Mouse (Mus musculus) heart, postnatal 0 days (tissue): ENCODE data around the gene Rhcg. TPM values are rescaled to one million over a fixed set of nuclear protein-coding genes. Genes with fewer than 3 reads are reported as not detected.
A peak's percentile ranks its signal among the peaks of the same experiment; 100 is the strongest.

Source experiments
- ATAC-seq: fragments of 200-750 bp; cut with Nextera tagmentation; 2 replicates; pipeline ENCODE4 v1.8.0; 2017; ENCODE audit warnings: low read depth, moderate number of reproducible peaks, moderate library complexity; ENCODE audit not compliant: insufficient read depth
- DNase-seq: peaks from one replicate; pipeline ENCODE4 v3.0.0-alpha.2; 2016; ENCODE audit warnings: low spot score
- H3K27ac ChIP-seq: fragments of 300-500 bp; sonication (generic); 2 replicates; pipeline ENCODE4 v1.5.1; 2014; ENCODE audit warnings: low read depth, mild to moderate bottlenecking
- H3K27me3 ChIP-seq: fragments of 300-500 bp; sonication (generic); 2 replicates; pipeline ENCODE4 v1.6.1; 2014; ENCODE audit warnings: low read length, mixed read lengths; ENCODE audit not compliant: control insufficient read depth, insufficient read depth
- H3K36me3 ChIP-seq: fragments of 300-500 bp; sonication (generic); replicated peaks from 2 replicates; pipeline ENCODE4 v1.6.1; 2014; ENCODE audit warnings: low read length, mixed read lengths; ENCODE audit not compliant: control insufficient read depth, insufficient read depth
- H3K4me1 ChIP-seq: fragments of 300-500 bp; sonication (generic); 2 replicates; pipeline ENCODE4 v1.6.1; 2014; ENCODE audit warnings: antibody characterized with exemption; ENCODE audit not compliant: control insufficient read depth, insufficient read depth
- H3K4me2 ChIP-seq: fragments of 300-500 bp; sonication (generic); 2 replicates; pipeline ENCODE4 v1.6.1; 2014; ENCODE audit warnings: low read depth, mild to moderate bottlenecking, low read length, moderate library complexity
- H3K4me3 ChIP-seq: fragments of 300-500 bp; sonication (generic); 2 replicates; pipeline ENCODE4 v1.5.1; 2014; ENCODE audit warnings: low read depth, low read length
- H3K9ac ChIP-seq: fragments of 300-500 bp; sonication (generic); replicated peaks from 2 replicates; pipeline ENCODE4 v1.6.1; 2014; ENCODE audit warnings: low read depth, low read length, mixed read lengths
- H3K9me3 ChIP-seq: fragments of 300-500 bp; sonication (generic); replicated peaks from 2 replicates; pipeline ENCODE4 v1.6.1; 2016; ENCODE audit warnings: low read length; ENCODE audit not compliant: control insufficient read depth
- CTCF ChIP-seq: IDR thresholded peaks from 2 replicates; pipeline ENCODE4 v1.5.1; 2016; ENCODE audit warnings: antibody characterized with exemption, control low read depth, low read depth
- EP300 ChIP-seq: IDR thresholded peaks from 2 replicates; pipeline ENCODE4 v1.6.1; 2016; ENCODE audit warnings: antibody characterized with exemption, low read depth
- WGBS: fragments of 180-500 bp; shearing (Covaris S2); extraction: QIAGEN DNeasy Blood & Tissue Kit; methylation state at CpG from one replicate; pipeline ENCODE4 v1.1.7; 2014; 5-methylcytosine and 5-hydroxymethylcytosine counted together
- polyA plus RNA-seq: library from polyadenylated mRNA; unstranded; fragments of >200 nt; fragmentation: Nextera tagmentation; extraction: Ambion mirVana; gene quantifications from 2 replicates; pipeline ENCODE4 v1.2.1, GENCODE M21; 2015
- total RNA-seq: library from RNA; depleted of rRNA; stranded (reverse); fragments of >200 nt; gene quantifications from 2 replicates; pipeline ENCODE4 v1.2.3, GENCODE M21; 2014; ENCODE audit warnings: low replicate concordance

Rhcg gene
- total and polyA plus RNA-seq, 2 experiments from 2014 or later: 0.04 to 0.40 TPM

DNA sequence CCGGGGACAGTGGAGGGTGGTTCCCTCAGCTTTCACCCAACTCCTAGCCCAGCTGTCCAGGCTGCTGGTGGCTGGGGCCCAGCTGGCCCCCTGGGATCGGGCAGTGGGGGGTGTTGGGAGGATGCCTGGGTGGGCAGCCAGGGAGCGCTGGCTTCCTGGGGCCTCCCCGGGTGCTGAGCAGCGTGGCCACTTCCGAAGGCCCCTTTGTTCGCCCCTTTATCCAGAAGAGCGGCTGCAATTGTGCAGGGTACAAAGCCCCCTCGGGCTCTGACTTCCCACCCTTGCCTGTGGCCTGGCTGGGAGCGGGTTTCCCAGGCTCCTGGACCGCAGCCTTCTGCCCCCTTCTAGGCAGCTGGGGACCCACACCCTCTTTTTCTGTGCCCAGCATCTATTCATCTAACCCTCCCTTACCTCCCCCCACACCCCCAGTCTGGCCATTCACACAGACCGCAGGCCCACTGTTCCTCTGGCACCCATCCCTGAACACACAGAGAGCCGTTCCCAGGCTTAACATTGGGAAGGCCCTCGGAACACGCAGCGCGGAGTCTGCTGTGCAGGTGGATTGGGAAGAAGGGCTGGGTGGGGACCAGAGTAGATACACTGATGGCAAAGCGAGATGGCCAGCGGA, 45.2 kb downstream of the Rhcg start:
- Histone ChIP-seq H3K4me2 (no peak overlapping the region), H3K36me3 (no peaks in the 10 kb centered on the region), H3K9me3 (no peaks in the 10 kb centered on the region), H3K27ac (no peak overlapping the region), H3K4me3 (no peak overlapping the region), H3K27me3 (peaks cover 55% of the 10 kb centered on the region), H3K4me1 (peaks cover 5% of the 10 kb centered on the region), H3K9ac (no peak overlapping the region)
- DNase-seq: no peak
- TF ChIP-seq EP300: no peak
- TF ChIP-seq CTCF: no peak
- ATAC-seq: no peak
- WGBS: 59% methylated on average over 19 of the region's 19 CpGs

DNA sequence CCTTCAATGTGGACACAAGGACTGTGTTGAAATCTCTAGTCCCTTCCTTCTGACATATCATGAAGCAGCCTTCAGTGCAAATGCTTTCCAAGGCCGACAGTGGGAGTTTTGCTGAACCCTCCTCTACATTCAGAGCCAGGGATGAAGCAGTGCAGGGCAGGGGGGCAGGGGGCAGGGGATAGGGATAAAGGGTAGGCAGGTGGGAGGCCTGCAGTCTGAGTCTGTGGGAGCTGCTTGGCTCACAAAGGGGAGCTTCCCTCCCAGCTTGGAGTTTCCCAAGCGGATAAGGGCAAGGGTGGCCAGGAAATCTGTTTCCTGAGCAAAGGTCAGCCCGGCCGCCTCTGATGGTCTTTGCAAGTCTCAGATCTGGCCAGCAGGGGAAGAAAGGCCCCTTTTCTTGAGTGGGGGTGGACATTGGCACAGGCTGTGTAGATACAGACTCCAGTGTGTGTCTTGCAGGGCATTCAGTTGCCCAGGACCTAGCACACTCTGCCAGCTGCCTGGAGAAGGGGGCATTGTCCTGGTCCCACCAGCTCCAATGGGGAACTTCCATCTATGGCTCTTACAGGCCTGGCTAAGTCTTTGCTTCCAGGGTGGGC, 48.4 kb downstream of the Rhcg start:
- no peak for ATAC-seq

DNA sequence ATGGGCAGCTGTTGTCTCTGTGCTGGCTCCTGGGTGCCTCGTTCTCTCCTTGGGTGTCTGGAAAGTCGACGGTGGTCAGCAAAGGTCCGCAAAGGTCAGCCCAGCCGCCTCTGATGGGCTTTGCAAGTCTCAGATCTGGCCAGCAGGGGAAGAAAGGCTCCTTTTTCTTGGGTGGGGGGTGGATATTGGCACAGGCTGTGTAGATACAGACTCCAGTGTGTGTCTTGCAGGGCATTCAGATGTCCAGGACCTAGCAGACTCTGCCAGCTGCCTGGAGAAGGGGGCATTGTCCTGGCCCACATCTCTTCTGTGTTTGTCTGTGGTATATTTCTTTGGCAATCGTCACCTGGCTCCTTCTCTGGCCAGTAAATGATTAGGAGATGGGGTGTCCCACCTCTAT, 49.2 kb downstream of the Rhcg start:
- ATAC-seq (no peak), DNase-seq (no peak)
- H3K4me3 ChIP-seq: no peak overlapping the region
- 70% methylated on average over 6 of the region's 6 CpGs for WGBS
- H3K4me1 ChIP-seq: no peaks in the 10 kb centered on the region
- H3K9ac ChIP-seq: no peak overlapping the region
- H3K27me3 ChIP-seq: peaks cover 54% of the 10 kb centered on the region
- H3K27ac ChIP-seq: no peak overlapping the region
- no peak overlapping the region for H3K4me2 ChIP-seq
- H3K9me3 ChIP-seq: no peaks in the 10 kb centered on the region
- TF ChIP-seq CTCF (no peak), EP300 (no peak)
- H3K36me3 ChIP-seq: no peaks in the 10 kb centered on the region

More for the DNA sequence above, 48.4 kb downstream of the Rhcg start:
- no peak overlapping the region for H3K27ac ChIP-seq
- H3K4me2 ChIP-seq: no peak overlapping the region
- no peaks in the 10 kb centered on the region for H3K36me3 ChIP-seq
- no peak for TF ChIP-seq EP300
- TF ChIP-seq CTCF: no peak
- DNase-seq: no peak
- H3K4me1 ChIP-seq: no peaks in the 10 kb centered on the region
- no peak overlapping the region for H3K4me3 ChIP-seq
- WGBS: 33% methylated on average over 4 of the region's 4 CpGs
- H3K9ac ChIP-seq: no peak overlapping the region
- H3K9me3 ChIP-seq: no peaks in the 10 kb centered on the region
- H3K27me3 ChIP-seq: peaks cover 47% of the 10 kb centered on the region

DNA sequence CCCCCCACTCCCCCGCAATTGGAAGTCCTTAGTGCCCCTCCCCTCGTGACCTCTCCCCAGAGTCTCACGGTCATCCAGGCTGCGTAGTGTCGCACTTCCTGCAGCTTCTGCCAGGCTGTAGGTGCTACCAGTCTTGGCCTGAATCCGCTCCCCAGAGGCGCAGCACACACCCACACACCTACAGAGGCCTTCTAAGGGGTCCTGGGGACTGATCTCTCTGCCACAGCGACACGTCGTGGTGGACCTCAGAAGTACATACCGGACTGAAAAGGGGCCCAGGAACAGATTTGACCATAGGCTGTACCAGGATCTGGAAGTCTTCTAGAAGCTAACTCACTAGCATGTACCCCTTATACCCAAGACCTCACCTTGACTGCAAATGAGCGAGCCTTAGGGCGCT, 53.8 kb downstream of the Rhcg start:
- no peak overlapping the region for H3K4me3 ChIP-seq
- no peaks in the 10 kb centered on the region for H3K36me3 ChIP-seq
- no peak overlapping the region for H3K27ac ChIP-seq
- H3K4me1 ChIP-seq: no peaks in the 10 kb centered on the region
- 22% methylated on average over 13 of the region's 13 CpGs for WGBS
- ATAC-seq (no peak), DNase-seq (no peak)
- no peaks in the 10 kb centered on the region for H3K9me3 ChIP-seq
- no peak overlapping the region for H3K9ac ChIP-seq
- H3K4me2 ChIP-seq: no peak overlapping the region
- H3K27me3 ChIP-seq: peaks cover 51% of the 10 kb centered on the region
- no peak for TF ChIP-seq EP300
- peak; percentile 21; the same call in 1 of the 2 replicates for TF ChIP-seq CTCF

DNA sequence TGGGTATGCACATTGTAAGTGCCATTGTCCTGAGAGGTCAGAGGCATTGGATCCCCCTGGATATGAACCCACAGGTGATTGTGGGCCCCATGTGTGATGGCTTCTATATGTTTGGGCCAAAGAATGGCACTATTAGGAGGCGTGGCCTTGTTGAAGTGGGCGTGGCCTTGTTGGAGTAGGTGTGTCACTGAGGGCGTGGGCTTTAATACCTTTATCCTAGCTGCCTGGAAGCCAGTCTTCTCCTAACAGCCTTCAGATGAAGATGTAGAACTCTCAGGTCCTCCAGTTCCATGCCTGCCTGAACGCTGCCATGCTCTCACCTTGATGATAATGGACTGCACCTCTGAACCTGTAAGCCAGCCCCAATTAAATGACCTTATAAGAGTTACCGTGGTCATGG, 55.1 kb downstream of the Rhcg start:
- ATAC-seq (no peak), DNase-seq (no peak)
- Histone ChIP-seq H3K4me1 (no peaks in the 10 kb centered on the region), H3K36me3 (no peaks in the 10 kb centered on the region), H3K27me3 (peaks cover 56% of the 10 kb centered on the region), H3K4me2 (no peak overlapping the region), H3K27ac (no peak overlapping the region), H3K9me3 (no peaks in the 10 kb centered on the region), H3K4me3 (no peak overlapping the region), H3K9ac (no peak overlapping the region)
- 39% methylated on average over 5 of the region's 5 CpGs for WGBS
- TF ChIP-seq CTCF (no peak), EP300 (no peak)

DNA sequence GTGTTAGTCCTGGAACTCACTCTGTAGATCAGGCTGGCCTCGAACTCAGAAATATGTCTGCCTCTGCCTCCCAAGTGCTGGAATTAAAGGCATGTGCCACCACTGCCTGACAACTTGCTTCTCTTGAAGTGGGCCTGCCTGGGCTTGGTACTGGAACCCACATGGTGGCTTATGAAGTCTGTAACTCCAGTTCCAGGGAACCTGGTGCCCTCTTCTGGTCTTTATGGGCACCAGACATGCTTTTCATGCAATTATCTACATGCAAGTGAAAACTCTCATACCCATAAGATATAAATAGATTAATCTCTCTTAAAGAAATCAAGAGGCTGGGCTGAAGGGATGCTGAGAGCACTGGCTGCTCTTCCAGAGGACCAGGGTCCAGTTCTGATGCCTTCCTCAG, 58.8 kb downstream of the Rhcg start:
- 67% methylated on average over 1 of the region's 1 CpGs for WGBS
- Histone ChIP-seq H3K27me3 (peaks cover 74% of the 10 kb centered on the region), H3K4me1 (no peaks in the 10 kb centered on the region), H3K9me3 (no peaks in the 10 kb centered on the region), H3K27ac (no peak overlapping the region), H3K4me2 (no peak overlapping the region), H3K9ac (no peak overlapping the region), H3K4me3 (no peak overlapping the region), H3K36me3 (no peaks in the 10 kb centered on the region)
- no peak for ATAC-seq
- no peak for DNase-seq
- TF ChIP-seq EP300: no peak
- 0 out of 2 replicates have a peak, but pooled peaks have one; percentile 16 for TF ChIP-seq CTCF
